Mouse (Mus musculus): Measurements from ENCODE around the gene Nsf. TPM values are rescaled to one million over a fixed set of nuclear protein-coding genes. Genes with fewer than 3 reads are reported as not detected.

Gene Nsf
- total RNA-seq, 2 experiments from 2014 or later: 1,134 to 1,252 TPM

DNA sequence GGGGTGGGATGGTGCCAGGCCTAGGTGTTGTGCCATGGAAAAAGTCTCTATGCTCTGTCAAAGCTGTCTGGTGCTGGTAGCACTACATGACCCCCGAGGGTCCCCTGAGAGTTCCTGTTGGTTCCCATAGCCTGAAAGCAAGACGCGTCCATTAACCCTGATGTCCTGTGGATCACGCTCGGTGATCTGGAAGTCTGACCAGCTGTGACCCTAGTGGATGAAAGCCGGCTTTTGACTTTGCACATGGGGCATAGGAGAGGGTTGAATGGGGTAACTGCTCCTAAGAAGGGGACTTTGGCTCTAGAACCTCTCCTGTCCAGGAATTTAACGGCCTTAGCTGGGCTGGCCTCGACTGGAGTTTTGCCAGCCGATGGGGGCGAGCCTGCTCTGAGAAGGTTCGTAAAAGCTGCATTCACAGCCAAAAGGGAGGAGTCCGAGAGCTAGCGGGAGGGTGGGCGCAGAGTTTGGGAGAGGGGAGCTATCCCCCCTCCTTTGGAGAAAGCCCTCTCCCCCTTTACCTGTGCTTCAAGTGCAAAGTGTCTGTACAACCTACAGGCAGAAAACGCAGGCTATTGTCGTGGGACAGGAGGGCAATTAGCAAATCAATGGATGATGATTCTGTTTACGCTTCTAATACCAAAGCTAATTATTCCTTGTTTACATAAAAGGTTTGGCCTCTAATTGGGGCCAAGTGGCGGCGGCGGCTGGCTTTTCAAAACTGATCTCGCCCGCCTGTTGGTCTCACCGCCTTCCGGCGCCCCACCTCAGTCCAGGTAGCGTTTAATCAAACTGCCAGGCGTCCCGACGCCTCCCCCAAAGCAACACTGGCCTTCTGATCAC is 144.9 kb downstream of the Nsf start:
- DNase-seq (ENCODE audit: low spot score in 2 of 2): no peak
- Histone ChIP-seq H3K4me3 (peak overlapping the region; percentile 54), H3K27ac (peak overlapping the region; percentile 36; the same call in 1 of the 2 replicates)
- no peak for TF ChIP-seq CTCF (conservative IDR thresholded peaks at IDR 0.05)

GRCm38 (mm10) chr11:103807966-103808365 is 145.9 kb downstream of the Nsf start:
- peak overlapping the region; percentile 58 for H3K27ac ChIP-seq
- no peak for TF ChIP-seq CTCF (conservative IDR thresholded peaks at IDR 0.05)
- peak overlapping the region; percentile 24; the same call in 1 of the 2 replicates for H3K4me3 ChIP-seq
- DNase-seq (ENCODE audit: low spot score in 2 of 2): no peak

DNA sequence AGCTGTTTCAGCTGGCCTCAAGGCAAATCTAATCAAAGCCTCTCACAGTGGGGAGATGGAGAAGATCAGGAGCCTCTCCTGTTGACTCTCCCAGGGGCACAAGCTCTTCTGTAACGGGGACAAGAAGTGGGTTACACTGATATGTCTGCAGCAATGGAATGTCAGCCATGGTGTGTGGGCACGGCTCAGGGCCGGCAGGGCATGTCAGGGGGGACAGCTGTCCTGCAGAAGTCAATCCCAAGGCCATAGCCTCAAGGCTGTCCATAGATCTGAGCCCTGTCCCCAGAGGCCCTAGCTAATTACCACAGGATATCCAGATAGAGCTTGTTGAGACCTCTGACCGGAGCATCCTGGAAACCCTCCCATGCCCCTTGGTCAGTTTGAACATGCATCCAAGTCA is 149.1 kb downstream of the Nsf start:
- no peak for DNase-seq (ENCODE audit: low spot score in 2 of 2)
- Histone ChIP-seq H3K4me3 (no peak overlapping the region), H3K27ac (no peak overlapping the region)
- TF ChIP-seq CTCF (conservative IDR thresholded peaks at IDR 0.05): no peak

- no peak for TF ChIP-seq CTCF (conservative IDR thresholded peaks at IDR 0.05)
- H3K4me3 ChIP-seq: no peak overlapping the region
- no peak for DNase-seq (ENCODE audit: low spot score in 2 of 2)
- no peak overlapping the region for H3K27ac ChIP-seq
Measured at GRCm38 (mm10) chr11:103804126-103804525, 149.7 kb downstream of the Nsf start.

DNA sequence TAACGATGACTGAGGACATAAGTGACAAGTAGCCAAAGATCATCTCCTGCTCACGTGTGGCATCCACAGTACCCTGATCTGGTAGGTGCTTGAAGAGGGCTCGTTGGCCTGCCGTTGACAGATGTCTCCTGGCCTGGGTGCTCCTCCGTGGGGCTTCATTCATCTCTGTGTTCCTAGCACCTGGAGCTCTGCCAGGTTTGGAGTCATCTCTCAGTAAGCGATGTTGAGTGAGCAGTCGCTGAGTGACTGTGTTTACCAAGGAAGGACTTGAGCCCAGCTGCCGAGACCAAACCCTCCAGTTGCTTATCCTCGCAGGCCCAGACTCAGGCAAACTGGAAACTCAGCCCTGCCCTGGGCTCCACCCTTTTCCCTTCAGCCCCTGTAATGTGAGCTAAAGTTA is 152.7 kb downstream of the Nsf start:
- TF ChIP-seq CTCF (conservative IDR thresholded peaks at IDR 0.05): no peak
- H3K27ac ChIP-seq: no peak overlapping the region
- no peak overlapping the region for H3K4me3 ChIP-seq
- no peak for DNase-seq (ENCODE audit: low spot score in 2 of 2)

GRCm38 (mm10) chr11:103789951-103790350 is 163.9 kb downstream of the Nsf start:
- no peak for TF ChIP-seq CTCF (conservative IDR thresholded peaks at IDR 0.05)
- Histone ChIP-seq H3K4me3 (no peak overlapping the region), H3K27ac (no peak overlapping the region)
- DNase-seq (ENCODE audit: low spot score in 2 of 2): no peak

- peak in 1 of 2 experiments; percentile 17 for DNase-seq (ENCODE audit: low spot score in 2 of 2)
- Histone ChIP-seq H3K27ac (no peak overlapping the region), H3K4me3 (no peak overlapping the region)
- no peak for TF ChIP-seq CTCF (conservative IDR thresholded peaks at IDR 0.05)
Measured at GRCm38 (mm10) chr11:103780152-103780551, 173.7 kb downstream of the Nsf start.

DNA sequence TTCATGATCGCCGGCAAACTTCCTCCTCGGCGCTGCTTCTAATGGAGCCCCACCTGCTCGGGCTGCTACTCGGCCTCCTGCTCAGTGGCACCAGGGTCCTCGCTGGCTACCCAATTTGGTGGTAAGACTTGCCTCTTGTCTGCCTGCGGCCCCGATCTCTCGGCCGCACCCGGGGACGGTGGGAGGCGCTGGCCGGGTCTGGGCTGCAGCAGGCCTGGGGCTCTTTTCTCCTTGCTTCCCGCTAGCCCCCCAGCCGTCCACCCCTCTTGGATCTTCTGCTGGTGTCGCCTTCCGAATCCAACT is 179.7 kb downstream of the Nsf start:
- DNase-seq (ENCODE audit: low spot score in 2 of 2): no peak
- no peak for TF ChIP-seq CTCF (conservative IDR thresholded peaks at IDR 0.05)
- Histone ChIP-seq H3K4me3 (peak overlapping the region; percentile 32; the same call in 1 of the 2 replicates), H3K27ac (no peak overlapping the region)

GRCm38 (mm10) chr11:103773387-103774227 is 180.2 kb downstream of the Nsf start, which contains the start of gene Wnt3:
TSS of gene Wnt3 (plus strand) at chr11:103774150.
- H3K27ac ChIP-seq: no peak within 1 kb of the TSS

DNA sequence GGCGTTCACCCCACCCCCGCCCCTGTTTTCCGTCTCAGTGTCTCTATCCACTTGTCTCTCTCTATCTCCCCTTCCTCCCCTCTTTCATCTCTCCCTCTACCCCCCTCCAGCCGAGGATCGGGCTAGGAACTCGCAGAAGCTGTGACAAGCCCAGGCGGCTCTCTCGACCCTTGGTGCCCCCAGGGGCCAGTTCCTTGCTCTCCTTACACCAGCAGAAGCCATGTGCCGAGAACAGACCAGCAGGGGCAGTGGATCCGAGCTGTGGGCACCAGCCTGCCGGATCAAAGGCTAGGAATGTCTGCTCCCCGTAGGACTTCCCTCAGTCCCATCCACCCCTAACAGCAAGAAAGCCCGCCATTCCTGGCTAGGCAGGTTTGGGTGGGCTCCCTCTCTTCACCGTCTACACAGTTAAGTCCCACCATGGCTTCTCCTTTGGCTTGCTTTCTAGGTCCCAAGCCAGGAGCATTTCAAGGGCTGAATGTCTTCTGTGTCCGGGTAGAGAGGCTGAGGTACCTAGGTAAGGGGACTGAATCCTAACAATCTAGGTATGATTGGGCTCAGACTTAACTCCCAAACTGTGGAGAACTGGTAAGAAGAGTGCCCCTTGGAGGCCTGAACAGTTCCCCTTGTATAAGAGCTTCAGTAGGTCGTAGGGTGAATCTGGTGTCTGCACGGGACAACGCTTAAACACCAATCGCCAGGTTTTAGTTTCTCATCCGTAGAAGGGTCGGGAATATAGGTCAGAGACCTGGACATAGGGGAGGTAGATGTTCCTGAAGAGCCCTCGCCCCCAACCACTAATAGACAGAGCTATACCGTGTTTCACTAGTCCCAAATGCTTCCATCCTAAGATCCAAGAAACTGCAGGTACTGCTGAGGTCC is 181.1 kb downstream of the Nsf start:
- DNase-seq (ENCODE audit: low spot score in 2 of 2): no peak
- Histone ChIP-seq H3K4me3 (no peak overlapping the region; the same call in 1 of the 2 replicates), H3K27ac (no peak overlapping the region)
- TF ChIP-seq CTCF (conservative IDR thresholded peaks at IDR 0.05): no peak

More at GRCm38 (mm10) chr11:103773387-103774227, 180.2 kb downstream of the Nsf start, which contains the start of gene Wnt3:
- peak within 1 kb of the TSS; percentile 32 for H3K4me3 ChIP-seq
- no peak for DNase-seq (ENCODE audit: low spot score in 2 of 2)
- TF ChIP-seq CTCF (conservative IDR thresholded peaks at IDR 0.05): no peak

Other genes starting within 250 kb of the Nsf start
- gene Wnt9b, start 204.2 kb downstream of the Nsf start, total RNA-seq (2021): under 1 TPM; 0.34 to 0.36 TPM
- 1 to 10 TPM; 1.4 to 1.5 TPM for gene Wnt3, start 179.9 kb downstream of the Nsf start, total RNA-seq (2021)
- gene Arf2, start 12.7 kb upstream of the Nsf start, total RNA-seq (2021): 10 to 100 TPM; 39.7 to 47.0 TPM
- gene Crhr1, start 178.8 kb upstream of the Nsf start, total RNA-seq (2021): 1 to 10 TPM; 6.3 to 9.2 TPM
- not detected for gene Sppl2c, start 232.3 kb upstream of the Nsf start, total RNA-seq (2021)